Mouse (Mus musculus) left cerebral cortex, adult 11 months (tissue): ENCODE data around the gene Clstn1.

Experiments used
- DNase-seq: peaks from one replicate; pipeline ENCODE4 v3.0.0; 2022; ENCODE audit warnings: low spot score

Clstn1 gene

DNA sequence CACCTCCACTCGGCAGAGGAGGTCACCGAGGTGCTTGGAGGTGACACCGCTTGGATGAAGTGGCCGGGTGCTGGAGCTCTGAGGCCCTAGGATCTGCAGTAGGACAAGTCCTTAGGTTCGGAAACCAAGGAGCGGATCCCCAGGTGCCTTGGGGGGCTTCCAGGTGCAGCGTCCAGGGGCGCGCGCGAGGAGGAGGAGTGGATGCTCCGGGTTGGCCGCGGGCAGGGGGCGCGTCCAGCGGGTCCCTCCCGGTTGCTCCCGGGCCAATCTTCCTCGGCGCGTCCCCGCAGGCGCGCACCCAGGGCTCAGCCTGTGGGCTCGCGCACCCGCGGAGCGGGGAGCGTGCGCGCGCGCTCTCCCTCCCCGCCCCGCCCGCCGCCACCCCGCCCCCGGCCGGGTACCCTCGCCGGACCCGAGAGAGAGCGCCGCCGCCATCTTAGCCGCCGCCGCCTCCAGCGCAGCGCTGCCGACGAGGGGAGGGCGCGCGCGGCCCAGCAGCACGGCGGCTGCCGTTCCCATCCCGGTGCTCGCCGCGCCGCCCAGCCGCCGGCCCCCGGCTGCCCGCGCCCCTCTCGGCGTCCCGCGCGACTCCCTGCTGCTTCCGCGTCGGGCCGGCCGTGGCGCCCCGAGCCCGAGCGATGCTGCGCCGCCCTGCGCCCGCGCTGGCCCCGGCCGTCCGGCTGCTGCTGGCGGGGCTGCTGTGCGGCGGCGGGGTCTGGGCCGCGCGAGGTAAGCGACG, at the start of gene Clstn1:
Clstn1 (plus strand) TSS at position 425 of the 739 bp plus-strand sequence.
- DNase-seq, result no peak

DNA sequence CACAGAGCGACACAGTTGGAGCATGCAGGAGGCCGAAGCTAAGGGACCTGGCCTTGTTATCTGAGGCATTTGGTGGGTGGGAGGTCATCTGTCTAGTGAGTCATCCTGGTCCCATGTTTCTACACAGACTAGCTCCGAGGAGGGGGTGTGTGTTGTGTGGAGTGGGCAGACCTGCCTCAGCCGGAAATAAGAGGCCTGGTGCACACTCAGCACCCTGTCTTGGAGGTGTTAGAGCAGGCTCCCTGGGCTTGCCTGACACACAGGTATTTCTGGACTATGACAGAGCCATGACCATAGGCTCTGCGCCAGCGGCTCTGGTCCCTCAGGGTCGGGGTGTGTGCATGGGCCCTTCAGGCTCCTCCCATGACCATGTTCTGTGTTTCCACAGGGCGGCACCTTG, 46.8 kb upstream of the Clstn1 start:
- DNase-seq, result no peak

DNA sequence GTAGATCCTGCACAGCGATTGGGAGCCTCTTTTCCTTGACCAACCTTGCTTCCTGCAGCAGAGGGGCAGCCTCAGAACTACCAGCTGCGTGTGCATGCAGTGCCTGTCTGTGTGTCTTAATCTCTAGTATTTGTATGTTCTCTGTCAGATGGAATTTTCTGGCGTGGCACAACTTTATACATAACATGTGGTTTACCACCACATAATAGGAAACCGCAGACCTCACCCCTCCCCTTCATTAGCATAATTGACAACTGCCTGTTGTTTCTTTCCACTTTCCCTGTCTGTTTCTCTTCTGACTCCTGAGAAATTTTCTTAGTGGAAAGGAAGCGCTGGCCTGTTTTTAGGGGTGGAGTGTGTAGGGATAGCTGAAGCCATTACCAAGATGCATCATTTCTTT, 44.3 kb upstream of the Clstn1 start:
- DNase-seq, result no peak

DNA sequence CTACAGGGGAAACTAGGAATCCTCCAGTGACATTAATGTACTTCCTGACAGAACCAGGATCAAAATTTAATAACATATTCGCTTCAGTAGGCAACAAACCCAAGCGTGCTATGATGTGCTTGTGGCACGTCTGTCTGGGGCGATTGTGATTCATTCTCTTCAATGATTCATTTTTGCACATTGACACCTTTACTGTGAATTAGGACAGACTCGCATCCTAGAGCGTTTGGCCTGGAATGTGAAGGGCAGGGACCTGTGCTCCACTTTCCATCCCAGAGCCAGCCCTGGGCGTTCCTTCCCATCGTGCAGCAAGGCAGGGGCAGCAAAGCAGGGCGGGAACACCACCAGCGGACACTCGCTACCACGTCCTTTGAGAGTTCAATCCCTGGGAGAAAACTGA, 43.8 kb upstream of the Clstn1 start:
- DNase-seq, result no peak

DNA sequence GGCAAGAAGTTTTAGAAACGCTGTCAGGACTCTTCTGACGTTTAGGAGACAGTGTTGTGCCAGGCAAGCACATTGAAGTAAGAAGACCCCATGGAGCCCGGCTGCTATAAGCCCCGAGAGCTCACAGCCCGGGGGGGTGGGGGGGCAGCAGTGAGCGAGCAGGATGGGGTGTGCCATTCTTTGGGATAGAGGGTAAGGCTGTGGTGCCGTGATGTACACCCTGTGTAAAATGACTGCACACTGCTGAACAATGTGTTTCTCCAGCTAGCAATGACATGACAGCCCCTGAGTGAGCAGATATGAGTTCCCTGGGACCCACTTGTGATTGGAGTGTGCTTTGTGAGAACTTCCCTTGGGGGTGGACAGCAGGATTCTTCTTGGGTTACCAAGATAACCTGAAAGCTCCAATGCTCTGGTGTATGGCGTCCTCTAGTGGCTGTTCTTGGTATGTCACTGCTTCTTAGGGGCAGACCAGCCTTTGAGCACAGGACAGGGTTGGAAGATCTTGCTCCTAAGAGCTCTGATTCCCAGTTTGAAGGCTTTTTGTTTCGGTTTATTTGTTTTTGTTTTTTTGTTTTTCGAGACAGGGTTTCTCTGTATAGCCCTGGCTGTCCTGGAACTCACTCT, 43.2 kb upstream of the Clstn1 start:
- DNase-seq, result peak; percentile 75

DNA sequence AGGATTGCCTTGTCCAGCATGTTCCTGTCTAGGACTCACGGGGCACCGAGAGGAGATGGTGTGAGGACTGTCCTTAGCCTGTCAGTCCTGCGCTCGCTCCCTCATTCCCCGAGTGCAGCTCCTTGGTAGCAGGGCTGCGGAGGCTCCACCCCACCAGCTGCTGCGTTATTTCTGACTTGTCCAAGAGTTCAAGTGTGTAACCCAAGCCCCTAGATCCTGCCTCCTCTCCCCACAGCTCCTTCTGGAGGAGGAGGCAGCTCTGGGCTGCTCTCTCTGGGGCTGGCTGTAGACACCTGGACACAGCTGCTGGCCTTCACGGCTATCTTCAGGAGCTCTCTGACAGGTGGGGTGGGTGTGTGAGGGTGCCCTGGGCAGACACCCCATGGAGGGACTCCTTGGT, 41.4 kb upstream of the Clstn1 start:
- DNase-seq, result no peak

DNA sequence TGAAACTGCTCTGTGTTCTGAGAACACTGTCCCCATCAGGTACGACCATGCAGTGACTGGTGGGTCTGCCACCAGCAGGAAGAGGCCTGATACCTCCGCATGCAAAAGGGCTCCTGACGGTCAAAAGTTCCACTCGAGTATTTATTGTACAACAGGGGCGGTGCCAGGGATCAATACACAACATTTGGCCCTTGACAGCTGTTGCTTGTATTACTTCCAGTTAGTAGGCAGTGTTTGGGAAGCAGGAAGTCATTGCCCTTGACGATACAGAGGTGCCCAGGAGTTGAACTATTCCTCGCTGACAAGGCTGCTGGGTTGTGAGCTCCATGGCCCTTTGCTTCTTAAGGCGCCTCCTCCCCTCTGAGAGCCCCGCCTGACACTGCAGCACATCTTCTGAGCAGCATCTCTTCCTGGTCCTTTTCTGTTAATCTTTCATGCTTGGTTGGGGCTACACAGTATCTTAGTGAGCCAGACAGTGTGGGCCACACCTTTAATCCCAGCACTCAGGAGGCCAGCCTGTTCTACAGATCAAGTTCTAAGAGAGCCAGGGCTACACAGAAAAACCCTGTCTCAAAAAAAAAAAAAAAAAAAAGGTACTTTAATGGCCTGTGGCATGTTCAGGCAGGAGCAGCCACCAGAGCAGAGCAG, 39.3 kb upstream of the Clstn1 start:
- DNase-seq, result no peak

DNA sequence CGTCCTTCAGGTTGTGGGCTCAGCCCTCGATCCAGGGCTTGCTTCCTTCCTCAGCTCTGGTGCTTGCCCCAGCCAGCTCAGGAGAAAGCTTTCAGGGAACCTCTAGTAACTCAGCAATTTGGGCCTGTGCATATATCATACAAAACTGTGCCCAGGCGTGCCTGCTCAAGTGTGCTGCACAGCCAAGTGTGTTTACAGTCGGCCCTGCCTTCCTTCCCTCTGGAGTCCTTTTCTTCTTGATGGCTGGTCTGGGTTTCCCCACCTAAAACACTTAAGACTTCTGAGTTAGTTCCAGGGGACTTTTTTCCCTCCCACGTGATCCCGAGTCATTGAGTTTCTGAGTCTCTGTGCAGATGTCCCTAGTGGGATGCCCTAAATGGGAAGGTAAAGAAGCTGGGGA, 38.7 kb upstream of the Clstn1 start:
- DNase-seq, result no peak

DNA sequence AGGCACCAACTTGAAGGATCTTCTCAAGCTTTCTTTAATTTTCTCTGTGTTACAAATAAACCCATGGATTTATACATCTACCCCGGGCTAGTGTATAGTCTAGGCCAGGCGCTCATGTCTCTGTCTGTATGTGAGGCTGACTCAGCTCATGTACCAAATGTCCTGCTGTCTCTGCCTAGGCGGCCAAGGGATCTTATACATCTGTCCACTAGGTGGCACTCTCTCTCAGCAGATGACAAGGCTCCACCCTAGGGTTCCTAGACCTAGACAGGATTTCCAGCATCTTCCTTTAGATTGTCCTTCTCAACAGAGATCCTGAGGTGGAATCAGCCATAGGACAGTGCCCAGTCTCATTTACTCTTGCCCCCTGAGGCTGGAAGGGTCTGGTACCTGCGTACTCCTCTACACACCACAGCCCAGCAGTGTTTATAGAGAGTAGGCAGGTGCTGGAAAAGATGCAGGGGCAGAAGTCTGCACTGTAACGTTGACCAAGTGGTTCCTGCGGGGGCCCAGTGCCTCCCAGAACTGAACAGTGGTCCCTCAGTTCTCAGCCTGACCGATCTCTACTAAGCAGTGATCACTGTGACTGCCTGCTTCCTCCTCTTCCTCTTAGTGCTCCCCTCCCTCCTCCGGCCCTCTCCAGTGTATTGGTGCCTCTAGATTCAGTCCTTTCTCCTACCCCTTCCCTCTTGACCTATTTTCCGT, 36.9 kb upstream of the Clstn1 start:
- DNase-seq, result peak; percentile 92

DNA sequence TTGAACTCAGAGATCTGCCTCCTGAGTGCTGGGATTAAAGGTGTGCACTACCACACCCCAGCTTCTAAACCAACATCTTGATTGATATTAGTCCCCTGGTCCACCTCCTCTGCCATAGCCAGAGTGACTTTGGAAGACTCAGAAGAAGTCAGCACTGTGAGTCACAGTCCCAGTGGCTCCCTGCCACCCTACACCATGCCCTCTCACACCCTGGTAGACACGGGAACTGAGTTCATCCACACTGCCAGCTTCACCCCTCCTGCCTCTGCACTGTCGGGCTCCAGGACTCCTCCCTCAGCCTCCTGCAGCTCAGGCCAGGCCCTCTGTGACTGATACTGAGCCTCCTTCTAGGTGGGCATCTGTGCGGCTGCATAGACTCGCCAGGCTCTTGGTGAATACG, 35.4 kb upstream of the Clstn1 start:
- no peak for DNase-seq

DNA sequence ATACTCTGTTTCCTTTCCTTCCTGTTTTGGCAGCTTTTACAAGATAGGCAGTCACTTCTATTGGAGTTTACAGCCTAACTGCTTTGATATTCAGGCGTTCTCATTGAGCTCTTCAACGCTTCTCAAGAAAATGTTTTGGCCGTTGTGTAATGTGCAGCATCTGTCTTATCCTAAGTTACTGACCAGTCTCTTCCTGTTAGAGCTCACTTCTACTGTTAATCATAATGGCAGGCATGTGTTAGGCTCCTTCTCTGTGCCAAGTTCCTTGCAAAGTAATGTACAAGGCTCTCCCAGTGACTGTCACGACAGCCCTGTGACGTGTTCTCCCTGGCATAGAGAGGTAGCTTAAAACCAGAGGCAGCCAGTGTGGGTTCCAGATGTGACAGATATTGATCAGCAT, 34.6 kb upstream of the Clstn1 start:
- DNase-seq, result no peak

DNA sequence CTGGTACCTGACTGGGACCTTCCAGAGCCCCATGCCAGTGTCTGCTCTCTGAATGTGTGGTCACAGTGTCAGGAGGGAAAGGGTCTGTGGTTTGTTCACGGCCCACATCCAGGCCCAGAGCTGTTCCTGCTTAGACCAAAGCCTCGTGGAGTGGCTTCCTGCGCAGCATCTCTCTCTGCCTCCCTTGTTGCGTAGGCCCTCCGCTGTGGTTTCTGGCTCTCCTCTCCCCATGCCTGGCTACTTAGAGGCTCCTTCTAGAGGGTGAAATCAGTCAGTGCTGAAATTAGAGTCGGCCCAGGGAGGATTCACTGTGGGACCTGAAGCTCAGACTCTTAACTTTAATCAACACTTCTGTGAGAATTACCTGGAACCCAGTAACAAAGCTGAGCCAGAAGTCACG, 32.4 kb upstream of the Clstn1 start:
- no peak for DNase-seq

DNA sequence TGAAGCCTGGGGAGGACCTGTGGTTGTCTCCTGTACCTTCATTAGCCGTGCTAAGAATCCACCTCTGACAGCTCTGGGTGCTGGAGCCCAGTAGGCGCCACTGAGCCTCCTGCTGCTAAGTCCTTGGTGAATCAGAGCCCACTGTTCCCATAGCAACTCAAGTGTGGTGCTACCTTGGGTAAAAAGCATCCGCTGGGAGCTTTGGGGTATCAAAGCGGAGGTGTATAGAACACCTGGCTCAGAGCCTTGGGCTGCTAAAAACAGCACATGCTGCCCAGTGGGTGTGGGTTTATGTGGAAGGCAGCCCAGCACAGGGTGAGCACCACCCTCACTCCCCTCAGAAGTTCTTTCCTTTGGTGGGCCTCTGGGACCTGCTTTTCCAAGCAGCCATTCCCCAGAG, 30.2 kb upstream of the Clstn1 start:
- peak; percentile 62 for DNase-seq

DNA sequence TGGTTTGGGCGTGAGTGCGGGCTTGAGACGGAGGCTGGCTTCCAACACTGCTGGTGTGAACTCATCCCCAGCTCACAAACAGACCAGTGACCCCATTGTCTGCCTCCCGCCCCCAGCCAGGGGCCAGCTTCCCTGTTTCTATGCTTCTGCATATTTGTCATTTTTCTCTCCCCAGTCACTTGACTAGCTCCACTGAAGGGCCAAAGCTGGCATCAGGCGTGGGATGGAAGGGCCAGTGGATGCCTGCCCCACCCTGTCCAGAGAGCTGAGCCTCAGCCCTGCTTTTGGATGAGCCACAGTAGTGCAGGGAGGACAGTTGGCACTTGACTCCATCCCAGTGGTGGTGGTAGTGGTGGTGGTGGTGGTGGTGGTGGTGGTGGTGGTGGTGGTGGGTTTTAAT, 28.4 kb upstream of the Clstn1 start:
- DNase-seq, result no peak

DNA sequence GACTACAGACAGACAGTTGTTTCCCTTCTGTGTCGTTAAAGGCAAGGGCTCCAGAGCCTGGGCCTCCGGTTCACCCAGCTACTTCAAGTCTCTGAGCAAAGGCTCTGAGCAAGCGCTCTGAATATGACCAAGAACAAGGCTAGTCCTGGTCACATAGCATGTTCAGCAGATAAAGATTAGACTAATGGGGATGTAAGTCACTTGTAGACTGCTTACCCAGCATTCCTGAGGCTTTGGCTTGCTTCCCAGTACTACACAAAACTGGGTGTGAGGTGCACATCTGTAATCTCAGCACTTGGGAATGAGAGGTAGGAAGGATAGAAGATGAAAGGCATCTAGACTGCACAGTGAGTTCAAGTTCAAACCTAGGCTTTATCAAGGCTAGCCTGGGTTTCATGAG, 27.9 kb upstream of the Clstn1 start:
- no peak for DNase-seq

DNA sequence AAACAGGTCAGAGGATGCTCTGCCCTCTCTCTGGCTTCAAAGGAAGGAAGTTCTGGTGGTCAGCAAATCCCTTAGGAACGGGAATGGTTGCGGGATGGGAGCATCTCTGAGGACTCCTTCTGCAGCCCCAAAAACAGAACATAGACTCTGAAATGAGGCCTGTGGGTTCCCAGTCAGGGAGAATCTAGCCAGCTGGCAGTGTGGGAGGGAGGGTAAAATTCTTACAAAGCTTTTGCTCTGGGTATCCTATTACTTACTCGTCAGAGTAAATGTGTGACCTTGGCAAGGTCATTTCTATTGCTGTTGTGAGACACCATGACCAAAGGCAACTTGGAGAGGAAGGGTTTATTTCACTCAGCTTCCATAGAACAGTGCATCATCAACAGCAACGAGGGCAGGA, 24.9 kb upstream of the Clstn1 start:
- DNase-seq, result peak; percentile 44

DNA sequence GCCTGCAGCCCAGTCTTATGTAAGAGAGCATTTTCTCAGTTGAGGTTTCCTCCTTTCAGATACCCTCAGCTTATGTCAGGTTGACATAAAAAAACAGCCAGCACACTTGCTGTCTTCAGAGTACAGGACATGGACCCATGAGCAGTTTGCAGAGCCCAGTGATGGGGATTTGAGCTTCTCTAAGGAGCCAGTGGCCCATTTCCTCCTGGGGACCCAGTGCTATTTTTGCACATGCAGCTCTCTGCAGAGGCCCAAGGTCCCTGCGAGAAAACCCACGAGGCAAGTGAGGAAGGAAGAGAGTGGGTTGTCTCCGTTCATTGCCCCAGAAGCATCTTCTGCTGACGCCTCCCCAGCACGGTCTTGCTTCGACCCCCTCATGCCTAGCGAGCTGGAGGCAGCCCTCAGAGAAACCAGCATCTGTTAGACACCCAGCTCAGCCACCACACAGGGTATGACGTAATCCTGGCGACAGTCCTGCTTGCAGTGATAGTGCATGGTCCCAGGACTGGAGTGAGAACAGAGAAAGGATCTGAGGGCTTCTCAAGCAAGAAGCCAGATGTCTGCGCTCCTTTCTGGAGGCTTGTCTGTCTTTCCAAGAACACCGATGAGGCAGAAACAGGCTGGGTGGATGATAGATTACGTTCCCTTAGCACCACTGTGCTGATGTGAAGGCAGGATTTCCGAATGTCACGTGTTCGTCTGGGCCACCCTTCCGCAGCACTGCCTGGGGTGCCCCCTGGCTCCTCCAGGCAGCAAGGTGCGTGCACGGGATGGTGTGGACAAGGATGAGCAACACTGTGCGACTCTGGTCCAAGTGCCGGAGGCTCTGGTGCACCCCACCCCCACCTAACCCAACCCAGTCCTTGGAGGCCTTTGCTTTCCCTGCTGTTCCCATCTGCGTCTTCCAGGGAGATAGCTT, 24.0 kb upstream of the Clstn1 start:
- peak; percentile 79 for DNase-seq

DNA sequence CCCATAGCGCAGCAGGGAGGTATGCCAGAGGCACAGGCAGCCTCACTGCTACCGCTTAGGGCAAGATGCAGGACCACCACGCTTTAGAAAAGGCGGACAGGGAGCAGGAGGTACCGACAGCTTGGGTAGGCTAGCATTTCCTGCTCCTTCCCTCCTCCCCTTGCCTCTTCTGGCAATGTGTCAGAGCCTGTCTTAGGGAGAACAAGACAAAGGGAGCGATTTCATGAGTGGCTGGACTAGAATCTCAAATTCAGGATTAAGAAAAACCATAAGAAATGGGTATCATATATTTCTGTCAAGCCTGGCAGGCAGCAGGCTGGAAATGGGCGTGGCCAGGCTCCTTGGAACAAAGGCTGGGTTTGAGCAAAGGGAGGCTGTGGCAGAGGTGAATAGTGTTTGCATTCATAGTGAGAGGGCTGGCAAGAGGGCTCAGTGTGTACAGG, 23.3 kb upstream of the Clstn1 start:
- no peak for DNase-seq

DNA sequence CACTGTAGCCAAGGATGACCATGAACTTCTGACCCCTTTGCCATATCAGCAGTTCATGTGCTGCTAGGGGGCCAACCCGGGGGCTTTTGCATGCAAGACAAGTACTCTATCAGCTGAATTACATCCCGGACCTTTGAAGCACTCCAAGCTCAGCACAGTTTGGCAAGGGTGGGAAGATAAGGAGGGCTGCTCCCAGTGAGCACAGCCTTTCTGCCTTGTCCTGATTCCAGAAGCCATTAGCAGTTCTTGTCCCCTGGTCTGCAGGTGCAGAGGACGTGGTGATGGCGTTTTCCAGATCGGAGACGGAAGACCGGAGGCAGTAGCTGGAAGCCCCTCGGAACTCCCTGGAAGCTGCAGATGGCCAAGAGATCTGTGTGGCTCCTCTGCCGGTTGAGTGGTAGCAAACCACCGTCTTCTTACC, 22.3 kb upstream of the Clstn1 start:
- DNase-seq, result no peak

DNA sequence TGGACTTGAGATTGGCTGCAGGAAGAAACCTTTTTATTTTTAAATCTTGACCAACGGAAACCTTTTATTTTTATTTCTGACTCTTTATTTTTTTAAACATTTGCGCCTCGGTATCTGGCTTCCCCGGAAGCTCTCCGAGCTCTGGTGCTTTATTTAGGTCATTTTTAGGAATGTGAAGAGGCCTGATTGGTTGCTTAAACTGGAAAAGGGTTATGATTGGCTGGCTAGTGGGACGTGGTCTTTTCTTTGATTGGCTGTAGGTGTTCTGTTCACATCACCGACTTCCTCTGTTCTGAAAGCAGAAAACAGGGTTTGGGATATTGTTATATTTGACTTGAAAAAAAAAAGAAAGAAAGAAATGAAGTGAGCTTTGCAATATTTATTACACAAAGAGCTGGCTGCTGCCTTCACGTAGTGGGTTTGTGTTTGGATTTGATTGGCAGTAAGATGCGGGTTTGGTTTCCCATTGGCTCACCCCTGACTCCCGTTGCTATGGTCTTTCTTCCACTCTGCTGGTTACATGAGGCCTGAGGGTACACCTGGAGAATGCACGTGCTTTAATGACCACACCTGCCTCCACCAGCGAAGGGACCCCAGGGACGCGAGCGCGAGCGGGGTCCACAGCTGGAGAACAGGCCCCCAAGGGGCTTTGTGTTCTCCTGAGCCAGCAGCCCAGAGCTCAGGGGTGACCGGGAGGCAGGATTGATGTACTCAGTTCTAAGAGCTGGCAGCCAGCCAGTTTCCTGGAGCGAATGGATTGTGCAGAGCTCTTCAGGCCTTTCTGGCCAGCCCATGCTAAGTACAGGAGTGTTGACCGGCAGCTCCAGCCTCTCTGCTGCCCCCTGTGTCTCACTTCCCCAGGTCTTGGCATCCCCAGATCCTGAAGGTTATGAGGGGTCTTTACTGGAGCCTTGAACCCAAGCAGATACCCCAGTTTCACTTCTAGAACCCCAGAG, 21.5 kb upstream of the Clstn1 start:
- no peak for DNase-seq
